Mouse (Mus musculus) CD8-positive naive resting alpha-beta T cell, adult 2 months (primary cell): ENCODE data around the gene Aldh3a2.
"Not testable (repeated sequence)": the region's sequence is repeated elsewhere in the genome, so short reads cannot be mapped to it uniquely, and the experiment has no call there.

Experiments used
- DNase-seq, 2 experiments: peaks; one replicate each; pipeline ENCODE4 v3.0.0; 2022; ENCODE audit warnings: low read depth in 2 of 2, low spot score in 2 of 2

The Aldh3a2 gene

GRCm38 (mm10) chr11:61220156-61220881 lies 46.9 kb downstream of the Aldh3a2 start:
- DNase-seq: no peak

GRCm38 (mm10) chr11:61215936-61216335 lies 51.3 kb downstream of the Aldh3a2 start:
- DNase-seq: no peak

- DNase-seq: no peak
These were observed 55.2 kb downstream of the Aldh3a2 start for GRCm38 (mm10) chr11:61212102-61212501.

- DNase-seq: no peak
These were observed 58.9 kb downstream of the Aldh3a2 start for GRCm38 (mm10) chr11:61208316-61208715.

- no peak for DNase-seq
These were observed 59.6 kb downstream of the Aldh3a2 start, which contains the start of gene Aldh3a1 for GRCm38 (mm10) chr11:61207487-61208246. Gene Aldh3a1 (plus strand): TSS chr11:61207537.

GRCm38 (mm10) chr11:61206136-61206535 lies 61.1 kb downstream of the Aldh3a2 start:
- no peak for DNase-seq

GRCm38 (mm10) chr11:61205167-61205950 lies 61.9 kb downstream of the Aldh3a2 start:
- DNase-seq: no peak

GRCm38 (mm10) chr11:61202810-61203209 lies 64.5 kb downstream of the Aldh3a2 start:
- no peak for DNase-seq

GRCm38 (mm10) chr11:61202186-61202585 lies 65.1 kb downstream of the Aldh3a2 start:
- DNase-seq: no peak

GRCm38 (mm10) chr11:61199620-61200362 lies 67.5 kb downstream of the Aldh3a2 start:
- DNase-seq: no peak

- no peak for DNase-seq
These were observed 69.3 kb downstream of the Aldh3a2 start for GRCm38 (mm10) chr11:61197935-61198334.

- no peak for DNase-seq
These were observed 70.5 kb downstream of the Aldh3a2 start for GRCm38 (mm10) chr11:61196616-61197353.

- DNase-seq: peak; percentile 48 to 69
These were observed 73.9 kb downstream of the Aldh3a2 start for GRCm38 (mm10) chr11:61193392-61193791.

- DNase-seq: no peak
These were observed 74.5 kb downstream of the Aldh3a2 start for GRCm38 (mm10) chr11:61192779-61193178.

GRCm38 (mm10) chr11:61192123-61192522 lies 75.1 kb downstream of the Aldh3a2 start:
- not testable (repeated sequence) for DNase-seq

GRCm38 (mm10) chr11:61190776-61191175 lies 76.5 kb downstream of the Aldh3a2 start:
- no peak for DNase-seq

- DNase-seq: no peak
These were observed 83.4 kb downstream of the Aldh3a2 start for GRCm38 (mm10) chr11:61183820-61184219.

GRCm38 (mm10) chr11:61181624-61182023 lies 85.6 kb downstream of the Aldh3a2 start:
- DNase-seq: no peak

GRCm38 (mm10) chr11:61180361-61180760 lies 86.9 kb downstream of the Aldh3a2 start:
- no peak for DNase-seq

GRCm38 (mm10) chr11:61176321-61176720 lies 90.9 kb downstream of the Aldh3a2 start:
- DNase-seq: no peak
